Mouse (Mus musculus): ENCODE data around the gene Mcee.

DNA sequence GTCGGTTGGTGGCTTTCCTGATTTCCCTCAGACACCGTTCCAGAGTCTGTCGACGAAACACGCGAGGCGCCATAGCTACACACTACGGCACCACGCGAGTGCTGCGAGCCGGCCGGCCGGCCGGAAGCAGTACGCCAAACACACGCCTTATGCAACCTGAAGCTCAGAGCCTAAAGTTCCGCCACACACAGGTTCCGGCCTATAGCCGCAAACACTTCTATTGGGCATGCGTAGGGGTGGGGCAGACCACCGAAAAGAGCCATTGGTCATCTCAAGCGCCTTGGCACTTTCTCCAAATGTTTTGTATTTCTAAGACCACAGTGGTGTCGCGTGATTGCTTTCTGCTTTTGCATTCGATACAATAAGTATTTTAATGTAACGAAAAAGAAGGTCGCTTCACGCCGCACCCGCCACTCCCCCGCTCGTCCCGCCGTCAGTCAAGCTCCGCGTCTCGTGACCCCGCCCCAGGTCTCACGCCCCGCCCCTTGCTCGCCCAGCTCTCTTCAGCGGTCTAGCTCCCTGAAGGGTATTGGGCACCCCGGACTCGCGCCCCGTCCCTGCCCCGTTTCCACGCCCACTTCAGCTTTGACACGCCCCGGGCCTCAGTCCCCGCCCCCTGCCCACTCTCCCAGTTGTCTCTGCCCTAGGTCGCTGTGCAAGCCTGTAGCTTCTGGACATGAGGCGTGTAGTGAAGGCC, at the start of gene Mcee, which contains the start of gene Mphosph10:
- TF ChIP-seq CTCF (IDR thresholded peaks at IDR 0.05; ENCODE audit: low read depth, low read length): no peak
- TF ChIP-seq POLR2A (IDR thresholded peaks at IDR 0.05; ENCODE audit: extremely low read depth, insufficient read depth, low read length): peak; percentile 92

Measured in liver, adult 2 months (tissue).